Mouse (Mus musculus) spleen, adult 2 months (tissue): ENCODE results near the gene Slc45a1.

Experiments
- CTCF ChIP-seq: fragments of 200-500 bp; IDR thresholded peaks from 2 replicates; pipeline ENCODE4 v1.5.1; 2011; ENCODE audit warnings: mild to moderate bottlenecking, inconsistent platforms; ENCODE audit not compliant: insufficient read depth, insufficient read length, insufficient replicate concordance; ENCODE audit errors: extremely low read depth
- POLR2A ChIP-seq: fragments of 200-500 bp; IDR thresholded peaks from 2 replicates; pipeline ENCODE4 v1.6.1; 2011; ENCODE audit warnings: low read depth, low read length, inconsistent platforms

GRCm38 (mm10) chr4:150587597-150588299 lies 64.2 kb downstream of the Slc45a1 start:
- TF ChIP-seq CTCF: no peak
- TF ChIP-seq POLR2A: no peak
